Mouse (Mus musculus): ENCODE measurements around the gene Gm10282. TPM values are rescaled to one million over a fixed set of nuclear protein-coding genes. Genes with fewer than 3 reads are reported as not detected.

Gm10282 gene
- polyA plus RNA-seq (2014; fragmentation: Nextera tagmentation; extraction: Ambion mirVana): 20.8 TPM in 2 replicates

- no peak for ATAC-seq (replicated peaks; ENCODE audit: low FRiP score)
- DNase-seq (ENCODE audit: low spot score): no peak
- Histone ChIP-seq H3K4me3 (ENCODE audit: low read depth, low read length) (no peak within 1 kb of the TSS), H3K9me3 (ENCODE audit: control insufficient read depth, low read length) (no peaks in the 10 kb centered on the region), H3K4me1 (replicated peaks; ENCODE audit: control insufficient read depth, insufficient read depth, low read length) (no peaks in the 10 kb centered on the region), H3K4me2 (no peak within 1 kb of the TSS), H3K27ac (ENCODE audit: low read depth, low read length) (no peak within 1 kb of the TSS), H3K27me3 (replicated peaks; ENCODE audit: control insufficient read depth, insufficient read depth, low read length) (no peaks in the 10 kb centered on the region), H3K36me3 (ENCODE audit: control insufficient read depth, insufficient read depth, low read length) (no peaks in the 10 kb centered on the region), H3K9ac (ENCODE audit: low read depth, low read length) (no peak within 1 kb of the TSS)
- 70% methylated on average over 16 of the region's 16 CpGs for WGBS
Observed at GRCm38 (mm10) chr8:72305210-72305905, at the start of gene Gm10282. Gene Gm10282, minus strand, starts transcription at chr8:72305260.

GRCm38 (mm10) chr8:72354272-72354671 lies 49.2 kb upstream of the Gm10282 start:
- peak; percentile 48 for DNase-seq (ENCODE audit: low spot score)
- Histone ChIP-seq H3K27me3 (replicated peaks; ENCODE audit: control insufficient read depth, insufficient read depth, low read length) (no peaks in the 10 kb centered on the region), H3K9ac (ENCODE audit: low read depth, low read length) (no peak overlapping the region), H3K4me2 (peak overlapping the region; percentile 27; the same call in 1 of the 2 replicates), H3K9me3 (ENCODE audit: control insufficient read depth, low read length) (no peaks in the 10 kb centered on the region), H3K4me3 (ENCODE audit: low read depth, low read length) (no peak overlapping the region), H3K4me1 (replicated peaks; ENCODE audit: control insufficient read depth, insufficient read depth, low read length) (peaks cover 25% of the 10 kb centered on the region), H3K27ac (ENCODE audit: low read depth, low read length) (peak overlapping the region; percentile 32; the same call in 1 of the 2 replicates), H3K36me3 (ENCODE audit: control insufficient read depth, insufficient read depth, low read length) (no peaks in the 10 kb centered on the region; the same call in 1 of the 2 replicates)
- ATAC-seq (replicated peaks; ENCODE audit: low FRiP score): 0 out of 2 replicates have a peak, but pooled peaks have one; percentile 42
- WGBS: 28% methylated on average over 11 of the region's 11 CpGs

DNA sequence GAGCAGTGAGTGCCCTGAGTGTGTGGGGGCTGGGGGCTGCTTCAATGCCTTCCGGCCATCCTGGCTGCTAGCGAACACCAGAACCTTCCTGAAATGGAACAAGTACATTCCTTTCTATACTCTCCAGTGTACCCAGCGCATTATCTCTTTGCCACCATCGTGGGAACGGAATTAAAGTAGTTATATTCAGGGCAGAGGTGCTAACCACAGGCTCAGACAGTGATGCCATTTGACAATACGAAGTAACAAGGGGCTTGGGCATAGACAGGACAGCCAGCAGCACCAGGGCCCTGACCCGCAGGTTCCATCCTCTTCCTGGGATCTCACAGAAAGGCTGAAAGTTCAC lies 48.6 kb upstream of the Gm10282 start:
- Histone ChIP-seq H3K4me1 (replicated peaks; ENCODE audit: control insufficient read depth, insufficient read depth, low read length) (peaks cover 25% of the 10 kb centered on the region), H3K9me3 (ENCODE audit: control insufficient read depth, low read length) (no peaks in the 10 kb centered on the region), H3K4me2 (0 out of 2 replicates have a peak overlapping the region, but pooled peaks have one; percentile 27), H3K9ac (ENCODE audit: low read depth, low read length) (no peak overlapping the region), H3K27me3 (replicated peaks; ENCODE audit: control insufficient read depth, insufficient read depth, low read length) (no peaks in the 10 kb centered on the region), H3K4me3 (ENCODE audit: low read depth, low read length) (no peak overlapping the region), H3K36me3 (ENCODE audit: control insufficient read depth, insufficient read depth, low read length) (no peaks in the 10 kb centered on the region; the same call in 1 of the 2 replicates), H3K27ac (ENCODE audit: low read depth, low read length) (peak overlapping the region; percentile 32; the same call in 1 of the 2 replicates)
- WGBS: 79% methylated on average over 7 of the region's 7 CpGs
- no peak for DNase-seq (ENCODE audit: low spot score)
- no peak for ATAC-seq (replicated peaks; ENCODE audit: low FRiP score)

DNA sequence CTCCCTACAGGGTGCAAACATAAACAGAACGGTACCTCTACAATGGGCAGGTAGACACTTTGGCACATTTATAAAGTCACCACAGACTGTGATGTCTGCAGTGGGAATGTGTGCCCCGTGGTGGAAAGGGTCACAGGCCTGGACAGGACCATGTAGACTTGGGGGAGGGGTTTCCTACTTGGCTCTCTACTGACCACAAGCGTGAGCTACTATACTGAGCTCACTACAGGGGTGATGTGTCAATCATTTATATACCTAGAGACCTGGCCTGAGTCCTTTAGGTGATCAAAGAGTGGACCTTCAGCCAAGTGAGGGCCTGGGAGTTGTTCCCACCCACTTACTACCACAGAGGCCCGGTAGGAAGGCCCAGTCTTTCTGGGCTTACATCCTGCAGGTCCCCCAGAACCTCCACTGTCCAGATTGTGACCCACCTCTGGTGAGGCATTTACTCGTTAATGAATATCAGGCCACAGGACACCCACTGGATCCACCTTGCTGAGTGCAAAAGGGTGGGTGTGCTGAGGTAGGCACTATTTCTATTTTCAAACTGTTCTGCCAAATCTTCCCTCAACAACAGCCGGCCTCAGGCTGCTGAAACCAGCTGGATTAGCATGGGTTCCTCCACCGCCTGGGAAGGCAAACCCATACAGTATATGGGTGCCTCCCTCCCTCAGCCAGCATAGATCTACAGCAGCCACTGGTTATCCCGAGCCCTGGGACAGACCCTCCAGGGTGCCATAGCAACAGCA lies 48.1 kb upstream of the Gm10282 start:
- H3K4me2 ChIP-seq: no peak overlapping the region
- 0 out of 2 replicates have a peak overlapping the region, but pooled peaks have one; percentile 4 for H3K27ac ChIP-seq (ENCODE audit: low read depth, low read length)
- H3K4me3 ChIP-seq (ENCODE audit: low read depth, low read length): no peak overlapping the region
- H3K9me3 ChIP-seq (ENCODE audit: control insufficient read depth, low read length): no peaks in the 10 kb centered on the region
- WGBS: 72% methylated on average over 8 of the region's 8 CpGs
- no peak overlapping the region for H3K9ac ChIP-seq (ENCODE audit: low read depth, low read length)
- peaks cover 25% of the 10 kb centered on the region for H3K4me1 ChIP-seq (replicated peaks; ENCODE audit: control insufficient read depth, insufficient read depth, low read length)
- no peaks in the 10 kb centered on the region; the same call in 1 of the 2 replicates for H3K36me3 ChIP-seq (ENCODE audit: control insufficient read depth, insufficient read depth, low read length)
- H3K27me3 ChIP-seq (replicated peaks; ENCODE audit: control insufficient read depth, insufficient read depth, low read length): no peaks in the 10 kb centered on the region
- peak; percentile 32 for ATAC-seq (replicated peaks; ENCODE audit: low FRiP score)
- no peak for DNase-seq (ENCODE audit: low spot score)

- Histone ChIP-seq H3K36me3 (ENCODE audit: control insufficient read depth, insufficient read depth, low read length) (no peaks in the 10 kb centered on the region), H3K4me2 (no peak overlapping the region), H3K4me3 (ENCODE audit: low read depth, low read length) (no peak overlapping the region), H3K9ac (ENCODE audit: low read depth, low read length) (no peak overlapping the region), H3K27me3 (replicated peaks; ENCODE audit: control insufficient read depth, insufficient read depth, low read length) (no peaks in the 10 kb centered on the region), H3K4me1 (replicated peaks; ENCODE audit: control insufficient read depth, insufficient read depth, low read length) (peaks cover 25% of the 10 kb centered on the region), H3K27ac (ENCODE audit: low read depth, low read length) (no peak overlapping the region), H3K9me3 (ENCODE audit: control insufficient read depth, low read length) (no peaks in the 10 kb centered on the region)
- DNase-seq (ENCODE audit: low spot score) (no peak), ATAC-seq (replicated peaks; ENCODE audit: low FRiP score) (no peak)
- 73% methylated on average over 7 of the region's 7 CpGs for WGBS
Observed at GRCm38 (mm10) chr8:72351405-72352005, 46.4 kb upstream of the Gm10282 start.

- H3K27ac ChIP-seq (ENCODE audit: low read depth, low read length): no peak overlapping the region
- H3K9me3 ChIP-seq (ENCODE audit: control insufficient read depth, low read length): no peaks in the 10 kb centered on the region
- DNase-seq (ENCODE audit: low spot score) (no peak), ATAC-seq (replicated peaks; ENCODE audit: low FRiP score) (no peak)
- no peak overlapping the region for H3K9ac ChIP-seq (ENCODE audit: low read depth, low read length)
- no peak overlapping the region for H3K4me3 ChIP-seq (ENCODE audit: low read depth, low read length)
- 54% methylated on average over 8 of the region's 8 CpGs for WGBS
- H3K4me2 ChIP-seq: no peak overlapping the region
- H3K27me3 ChIP-seq (replicated peaks; ENCODE audit: control insufficient read depth, insufficient read depth, low read length): no peaks in the 10 kb centered on the region
- peaks cover 25% of the 10 kb centered on the region for H3K4me1 ChIP-seq (replicated peaks; ENCODE audit: control insufficient read depth, insufficient read depth, low read length)
- H3K36me3 ChIP-seq (ENCODE audit: control insufficient read depth, insufficient read depth, low read length): 0 out of 2 replicates have a peak, but pooled peaks cover 2% of the 10 kb centered on the region
Observed at GRCm38 (mm10) chr8:72350727-72351126, 45.7 kb upstream of the Gm10282 start.

DNA sequence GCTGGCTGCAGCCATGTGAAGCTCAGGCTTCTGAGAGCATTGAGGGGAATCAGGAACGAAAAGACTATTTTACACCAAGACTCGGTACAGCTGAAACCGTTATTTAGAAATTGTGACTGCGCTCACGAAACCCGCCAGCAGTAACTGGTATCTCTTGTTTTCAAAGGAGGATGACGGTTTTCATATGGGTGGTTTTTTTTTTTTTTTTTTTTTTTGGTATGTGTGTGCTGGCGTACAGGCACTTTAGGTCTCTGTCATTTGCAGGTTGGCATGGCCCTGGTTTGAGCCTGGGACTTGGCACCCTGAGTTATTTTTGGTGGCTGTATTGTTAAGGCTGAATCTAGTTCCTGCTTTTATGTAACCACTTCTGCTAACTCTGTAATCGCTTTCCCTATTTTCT lies 44.8 kb upstream of the Gm10282 start:
- no peak overlapping the region for H3K27ac ChIP-seq (ENCODE audit: low read depth, low read length)
- H3K9ac ChIP-seq (ENCODE audit: low read depth, low read length): no peak overlapping the region
- 82% methylated on average over 9 of the region's 9 CpGs for WGBS
- no peak overlapping the region for H3K4me2 ChIP-seq
- no peaks in the 10 kb centered on the region for H3K27me3 ChIP-seq (replicated peaks; ENCODE audit: control insufficient read depth, insufficient read depth, low read length)
- no peak for DNase-seq (ENCODE audit: low spot score)
- H3K4me3 ChIP-seq (ENCODE audit: low read depth, low read length): no peak overlapping the region
- H3K9me3 ChIP-seq (ENCODE audit: control insufficient read depth, low read length): no peaks in the 10 kb centered on the region
- H3K4me1 ChIP-seq (replicated peaks; ENCODE audit: control insufficient read depth, insufficient read depth, low read length): peaks cover 23% of the 10 kb centered on the region
- no peak for ATAC-seq (replicated peaks; ENCODE audit: low FRiP score)
- peaks cover 5% of the 10 kb centered on the region; the same call in 1 of the 2 replicates for H3K36me3 ChIP-seq (ENCODE audit: control insufficient read depth, insufficient read depth, low read length)

- H3K36me3 ChIP-seq (ENCODE audit: control insufficient read depth, insufficient read depth, low read length): peaks cover 5% of the 10 kb centered on the region; the same call in 1 of the 2 replicates
- no peaks in the 10 kb centered on the region for H3K27me3 ChIP-seq (replicated peaks; ENCODE audit: control insufficient read depth, insufficient read depth, low read length)
- no peak overlapping the region for H3K9ac ChIP-seq (ENCODE audit: low read depth, low read length)
- ATAC-seq (replicated peaks; ENCODE audit: low FRiP score): no peak
- DNase-seq (ENCODE audit: low spot score): no peak
- WGBS: 69% methylated on average over 1 of the region's 1 CpGs
- no peak overlapping the region for H3K4me2 ChIP-seq
- no peak overlapping the region for H3K4me3 ChIP-seq (ENCODE audit: low read depth, low read length)
- peaks cover 14% of the 10 kb centered on the region for H3K4me1 ChIP-seq (replicated peaks; ENCODE audit: control insufficient read depth, insufficient read depth, low read length)
- no peaks in the 10 kb centered on the region for H3K9me3 ChIP-seq (ENCODE audit: control insufficient read depth, low read length)
- no peak overlapping the region for H3K27ac ChIP-seq (ENCODE audit: low read depth, low read length)
Observed at GRCm38 (mm10) chr8:72348956-72349355, 43.9 kb upstream of the Gm10282 start.

Measured in liver, embryonic 11.5 days (tissue).